Mouse (Mus musculus) retina, postnatal 7 days (tissue): ENCODE measurements around the gene Bdh1.
"Not testable (repeated sequence)": the region's sequence is repeated elsewhere in the genome, so short reads cannot be mapped to it uniquely, and the experiment has no call there.

Experiments
- DNase-seq: peaks from one replicate; pipeline ENCODE4 v3.0.0-alpha.2; 2012; ENCODE audit warnings: low read depth, low spot score

The Bdh1 gene

GRCm38 (mm10) chr16:31422000-31422399 is at the start of gene Bdh1:
Gene Bdh1 (plus strand): TSS chr16:31422280.
- no peak for DNase-seq

DNA sequence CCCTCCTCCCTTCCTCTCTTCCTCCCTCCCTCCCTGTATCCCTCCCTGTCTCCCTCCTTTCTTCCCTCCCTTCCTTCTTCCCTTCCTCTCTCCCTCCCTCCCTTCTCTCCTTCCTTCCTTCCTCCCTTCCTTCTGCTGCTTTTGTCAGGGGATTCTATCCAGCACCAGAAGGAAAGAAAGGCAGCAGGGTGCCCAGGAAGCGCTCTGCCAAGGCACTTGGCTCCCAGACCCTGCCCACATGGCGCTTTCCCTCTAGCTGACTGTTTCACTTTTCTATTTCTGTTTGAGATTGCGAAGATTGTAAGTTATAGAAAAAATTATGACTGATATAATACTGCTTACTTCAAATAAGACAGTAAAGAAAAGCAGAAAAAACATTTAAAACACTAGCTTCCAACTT is 49.8 kb upstream of the Bdh1 start:
- DNase-seq = not testable (repeated sequence)

- not testable (repeated sequence) for DNase-seq
Observed at GRCm38 (mm10) chr16:31375877-31376582, 46.0 kb upstream of the Bdh1 start.

- not testable (repeated sequence) for DNase-seq
Observed at GRCm38 (mm10) chr16:31388269-31388668, 33.8 kb upstream of the Bdh1 start.

DNA sequence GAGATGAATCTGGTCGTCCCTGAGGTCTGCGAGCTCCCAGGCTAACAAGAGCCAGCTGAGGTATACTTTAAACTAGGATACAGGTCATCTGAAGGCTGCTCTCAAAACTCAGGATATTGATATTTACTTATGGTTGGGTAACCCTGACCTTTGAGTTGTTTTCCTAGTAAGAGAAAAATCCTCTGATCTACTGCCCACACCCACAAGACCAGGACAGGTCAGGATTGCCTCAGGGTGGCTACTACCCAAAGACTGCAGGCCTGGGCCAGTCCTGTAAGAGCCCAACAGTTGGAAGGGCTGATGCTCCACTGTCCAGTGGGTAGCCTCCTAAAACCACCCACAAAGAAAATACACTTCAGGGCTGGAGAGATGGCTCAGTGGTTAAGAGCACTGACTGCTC is 22.8 kb upstream of the Bdh1 start:
- no peak for DNase-seq

GRCm38 (mm10) chr16:31400908-31401692 is 21.0 kb upstream of the Bdh1 start:
- no peak for DNase-seq

DNA sequence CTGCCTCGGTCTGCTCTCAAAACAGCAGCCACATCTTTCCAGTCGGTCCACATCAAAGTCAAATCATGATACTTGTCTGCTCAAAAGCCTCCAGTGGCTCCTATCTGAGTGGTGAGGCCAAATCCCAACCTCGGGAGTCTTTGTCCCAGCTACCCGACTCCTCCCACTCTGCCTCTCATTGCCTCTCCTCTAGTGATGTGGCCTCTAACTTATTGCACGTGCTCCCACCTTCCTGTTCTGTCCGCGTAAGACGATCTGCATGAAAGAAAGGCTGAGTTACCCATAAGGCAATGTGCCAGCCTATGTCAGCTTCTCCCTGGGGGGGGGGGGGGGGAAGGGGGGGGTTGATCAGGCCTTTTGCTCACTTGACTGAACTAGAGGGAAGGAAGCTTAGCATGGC is 20.0 kb upstream of the Bdh1 start:
- no peak for DNase-seq

- DNase-seq = no peak
Observed at GRCm38 (mm10) chr16:31403971-31404370, 18.1 kb upstream of the Bdh1 start.

DNA sequence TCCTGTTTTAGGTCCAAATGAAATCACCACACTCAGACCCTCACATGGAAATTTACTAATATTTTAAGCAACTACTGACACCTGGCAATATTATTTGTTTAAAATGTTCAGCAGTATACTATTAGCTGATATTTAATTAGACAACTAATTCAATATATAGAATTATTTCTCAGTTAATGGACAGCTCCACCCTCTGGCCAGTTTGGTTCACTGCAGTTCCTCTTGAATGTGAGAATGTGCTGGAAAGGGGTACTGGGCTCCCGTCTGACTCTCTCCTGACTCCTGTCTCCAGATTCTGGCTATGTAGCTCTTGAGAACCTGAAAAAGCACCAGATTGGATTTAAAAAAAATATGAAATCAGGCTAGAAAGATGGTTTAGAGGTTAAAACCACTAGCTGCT is 17.0 kb upstream of the Bdh1 start:
- no peak for DNase-seq

DNA sequence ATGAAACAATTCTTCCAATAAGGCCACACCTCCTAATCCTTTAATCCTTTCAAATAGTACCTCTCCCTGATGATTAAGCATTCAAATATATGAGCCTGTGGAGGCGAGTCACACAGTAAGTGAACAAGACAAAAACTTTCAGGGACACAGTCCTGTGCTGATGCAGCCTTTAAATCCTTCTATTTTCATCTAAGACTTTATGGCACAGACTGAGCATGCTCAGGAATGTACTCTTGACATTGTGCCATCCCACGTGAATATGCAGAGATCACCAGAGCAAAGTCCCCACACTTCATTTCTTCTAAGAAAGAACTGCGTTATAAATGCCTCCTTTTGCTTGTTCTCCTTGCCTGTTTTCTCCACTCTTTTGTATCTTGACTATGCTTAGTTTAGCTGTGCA is 14.2 kb upstream of the Bdh1 start:
- DNase-seq = no peak

- no peak for DNase-seq
Observed at GRCm38 (mm10) chr16:31410969-31411368, 11.1 kb upstream of the Bdh1 start.

GRCm38 (mm10) chr16:31412321-31412720 is 9.8 kb upstream of the Bdh1 start:
- DNase-seq = no peak

DNA sequence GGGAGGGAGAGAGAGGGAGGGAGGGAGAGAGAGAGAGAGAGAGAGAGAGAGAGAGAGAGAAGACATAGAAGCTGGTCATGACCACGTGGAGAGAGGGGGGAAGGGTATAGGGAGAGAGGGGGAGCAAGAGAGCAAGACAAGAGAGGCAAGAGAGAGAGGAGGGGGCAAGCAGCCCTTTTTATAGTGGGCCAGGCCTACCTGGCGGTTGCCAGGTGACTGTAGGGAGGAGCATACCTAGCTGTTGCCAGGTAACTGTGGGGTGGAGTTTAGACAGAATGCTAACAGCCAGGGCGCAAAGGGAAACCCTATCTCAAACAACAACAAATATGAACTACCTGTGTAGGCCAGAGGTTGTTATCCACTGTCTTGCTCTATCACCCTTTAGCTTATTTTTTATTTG is 8.3 kb upstream of the Bdh1 start:
- DNase-seq = no peak

DNA sequence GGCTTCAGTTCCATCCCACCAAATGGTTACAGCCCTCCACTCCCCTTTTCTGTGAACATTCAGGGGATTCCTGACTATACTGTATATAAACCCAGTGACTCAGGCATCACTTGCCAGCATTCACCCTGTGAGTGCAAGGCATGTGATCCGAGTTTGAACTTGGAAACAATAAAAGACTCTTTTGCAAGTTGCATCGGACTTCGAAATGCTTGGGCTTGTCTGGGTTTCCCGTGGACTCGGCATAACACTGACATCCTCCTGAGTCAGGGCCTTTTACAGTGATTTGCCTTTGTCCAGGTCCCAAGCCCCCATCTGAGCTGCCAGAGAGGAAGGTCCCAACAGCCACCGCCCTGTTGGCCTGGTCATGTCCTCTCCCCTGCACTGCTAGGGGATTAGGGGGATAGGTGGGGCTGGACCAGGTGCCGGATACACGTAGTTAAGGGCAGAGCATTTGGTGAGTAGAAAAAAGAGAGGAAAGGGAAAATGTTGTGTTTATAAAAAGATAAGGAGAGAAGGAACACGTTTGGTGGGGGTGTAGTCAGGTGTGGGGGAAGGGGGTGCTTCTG is 6.1 kb upstream of the Bdh1 start:
- no peak for DNase-seq

- DNase-seq = no peak
Observed at GRCm38 (mm10) chr16:31418704-31419103, 3.4 kb upstream of the Bdh1 start.

DNA sequence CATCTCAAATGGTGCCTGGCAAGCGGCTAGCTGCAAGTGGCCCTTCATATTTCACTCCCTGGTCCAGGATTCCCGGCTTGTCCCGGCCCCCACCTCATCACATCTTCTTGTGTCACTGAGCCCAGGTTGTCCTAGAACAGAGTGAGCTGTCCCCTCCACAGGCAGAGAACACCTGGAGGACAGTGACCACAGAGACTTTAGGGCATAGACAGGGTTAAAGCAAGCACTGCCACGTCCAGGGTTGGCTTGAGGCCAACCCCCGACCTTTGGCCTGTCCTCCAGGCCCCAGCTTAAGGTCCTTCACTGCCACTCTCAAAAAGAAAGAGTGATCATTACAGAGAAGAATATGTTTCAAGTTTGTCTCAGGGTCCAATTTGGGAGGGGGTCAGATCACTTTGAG is 2.6 kb upstream of the Bdh1 start:
- no peak for DNase-seq

- DNase-seq = no peak
Observed at GRCm38 (mm10) chr16:31422722-31423121, 642 bp downstream of the Bdh1 start.

GRCm38 (mm10) chr16:31423368-31423767 is 1.3 kb downstream of the Bdh1 start:
- DNase-seq = no peak

DNA sequence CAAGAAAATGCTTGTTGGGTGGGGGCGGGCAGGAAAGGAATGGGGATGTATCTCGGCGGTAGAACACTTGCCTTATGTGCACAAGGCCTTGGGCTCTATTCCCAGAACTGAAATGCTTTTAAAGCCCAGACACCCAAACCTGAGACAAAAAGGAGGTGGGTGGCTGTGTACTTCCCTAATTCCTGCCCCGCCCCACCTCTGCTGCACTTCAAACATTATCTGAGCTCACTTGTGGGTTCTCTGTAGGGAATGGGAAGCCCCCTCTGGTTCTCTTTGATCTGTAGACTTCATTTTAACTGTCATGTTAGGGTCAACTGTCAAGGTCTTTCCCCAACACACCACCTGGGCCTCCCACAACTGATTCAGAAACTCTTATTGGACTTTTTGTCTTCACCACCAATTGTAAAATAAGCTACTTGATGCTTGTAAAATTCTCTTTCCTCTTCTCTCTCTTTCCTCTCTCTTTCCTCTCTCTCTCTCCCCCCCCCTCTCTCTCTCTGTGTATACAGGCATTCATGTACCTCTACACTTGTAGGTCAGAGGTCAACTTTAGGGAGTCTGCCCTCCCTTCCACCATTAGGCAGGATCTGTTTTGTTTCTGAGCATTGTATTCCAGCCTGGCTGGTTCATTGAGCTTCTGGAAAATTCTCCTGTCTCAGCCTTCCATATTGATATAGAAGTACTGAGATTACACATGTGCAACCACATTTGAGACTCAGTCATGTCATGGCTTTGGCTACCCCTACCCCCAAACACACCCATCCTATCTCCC is 2.5 kb downstream of the Bdh1 start:
- no peak for DNase-seq

DNA sequence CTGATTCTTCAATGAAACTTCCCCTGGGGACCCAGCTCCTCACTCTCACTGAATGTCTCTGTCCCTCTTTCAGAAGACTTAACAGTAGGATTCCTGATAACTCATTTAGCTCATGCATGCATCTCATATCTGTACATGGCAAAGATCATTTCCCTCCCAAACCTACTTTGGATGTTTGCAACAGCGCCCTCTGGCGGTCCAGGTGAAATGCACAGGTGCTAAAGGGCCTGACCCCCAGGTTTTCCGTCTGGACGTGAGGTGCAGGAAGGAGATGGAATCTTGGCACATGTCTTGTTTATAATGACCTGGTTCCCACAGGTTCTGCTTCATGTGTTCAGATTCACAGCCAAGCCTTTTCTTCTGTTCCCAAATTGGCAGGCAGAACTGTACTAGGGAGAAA is 3.4 kb downstream of the Bdh1 start:
- peak; percentile 63 for DNase-seq

DNA sequence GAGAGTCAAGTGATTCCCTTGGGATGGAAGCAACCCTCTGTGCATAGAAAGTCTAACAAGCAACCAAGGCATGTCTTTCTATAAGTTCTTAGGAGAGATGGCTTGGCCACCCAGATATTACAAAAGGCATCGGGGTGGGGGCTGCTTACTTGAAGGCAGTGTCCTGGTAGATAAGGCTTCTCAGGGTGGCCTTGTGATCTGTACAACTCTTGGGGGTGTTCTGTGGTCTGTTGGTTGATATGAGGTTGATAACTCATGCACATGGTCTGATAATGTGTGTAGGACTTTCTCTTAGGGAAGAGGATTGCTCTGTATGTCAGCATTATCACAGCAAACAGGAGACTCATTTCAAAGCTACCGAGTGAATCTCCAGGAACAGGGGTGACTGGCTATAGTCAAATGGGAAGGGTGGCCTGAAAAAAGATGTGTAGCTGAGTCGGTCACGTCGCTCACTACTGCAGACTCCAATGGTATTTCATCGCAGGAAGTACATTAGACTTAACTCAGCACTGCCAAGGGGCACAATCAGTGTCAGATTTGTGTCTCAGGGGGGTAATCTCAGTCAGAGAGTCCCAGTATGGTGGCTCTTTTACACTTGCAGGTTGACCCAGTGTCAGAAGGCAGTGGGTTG is 4.5 kb downstream of the Bdh1 start:
- DNase-seq = no peak

DNA sequence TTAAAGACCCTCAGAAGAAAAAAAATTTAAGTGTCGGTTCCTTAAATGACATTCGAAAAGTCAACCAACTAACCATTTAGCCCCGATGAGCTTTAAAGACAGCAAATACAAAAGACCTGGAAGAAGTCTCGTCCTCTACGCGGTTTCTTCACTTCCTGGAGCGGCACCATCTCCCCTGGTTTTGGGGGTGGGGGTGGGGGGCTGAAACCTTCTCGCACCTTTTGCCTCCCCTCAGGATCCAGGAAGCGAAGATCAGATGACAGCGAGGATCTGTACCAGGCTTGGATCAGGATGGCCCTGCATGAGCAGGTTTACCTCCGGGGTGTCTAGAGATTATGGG is 6.2 kb downstream of the Bdh1 start:
- no peak for DNase-seq
